Mouse (Mus musculus) spleen, adult 2 months (tissue): ENCODE results near the gene Tcf19.

Source experiments
- CTCF ChIP-seq: fragments of 200-500 bp; IDR thresholded peaks from 2 replicates; pipeline ENCODE4 v1.5.1; 2011; ENCODE audit warnings: mild to moderate bottlenecking, inconsistent platforms; ENCODE audit not compliant: insufficient read depth, insufficient read length, insufficient replicate concordance; ENCODE audit errors: extremely low read depth
- POLR2A ChIP-seq: fragments of 200-500 bp; IDR thresholded peaks from 2 replicates; pipeline ENCODE4 v1.6.1; 2011; ENCODE audit warnings: low read depth, low read length, inconsistent platforms

DNA sequence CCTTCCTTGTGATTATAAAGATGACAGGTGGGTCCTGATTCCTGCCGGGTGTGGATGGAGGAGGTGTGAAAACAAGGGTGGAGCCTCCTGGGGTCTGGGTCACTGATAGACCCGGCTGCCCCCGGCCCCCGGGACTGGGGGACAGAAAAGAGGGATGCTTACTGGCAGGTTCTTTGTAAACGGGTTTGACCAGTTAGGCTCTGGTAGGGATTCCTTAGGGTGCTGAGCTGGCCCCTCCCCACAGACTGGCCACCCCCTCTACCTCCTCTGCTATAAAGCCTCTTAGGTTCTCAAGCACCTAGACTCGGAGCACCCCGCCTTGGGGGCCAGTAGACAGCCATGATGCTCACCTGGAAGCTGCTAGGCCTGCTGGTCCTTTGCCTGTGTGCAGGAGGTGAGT, 16.3 kb upstream of the Tcf19 start, which contains the start of gene Psors1c2:
- TF ChIP-seq CTCF (no peak), POLR2A (no peak)
